Mouse (Mus musculus): ENCODE results near the gene Pim1. TPM values are rescaled to one million over a fixed set of nuclear protein-coding genes. Genes with fewer than 3 reads are reported as not detected.
A peak's percentile ranks its signal among the peaks of the same experiment; 100 is the strongest.

The Pim1 gene
- polyA plus RNA-seq, 1 experiment from 2014 or later: 13.4 TPM

DNA sequence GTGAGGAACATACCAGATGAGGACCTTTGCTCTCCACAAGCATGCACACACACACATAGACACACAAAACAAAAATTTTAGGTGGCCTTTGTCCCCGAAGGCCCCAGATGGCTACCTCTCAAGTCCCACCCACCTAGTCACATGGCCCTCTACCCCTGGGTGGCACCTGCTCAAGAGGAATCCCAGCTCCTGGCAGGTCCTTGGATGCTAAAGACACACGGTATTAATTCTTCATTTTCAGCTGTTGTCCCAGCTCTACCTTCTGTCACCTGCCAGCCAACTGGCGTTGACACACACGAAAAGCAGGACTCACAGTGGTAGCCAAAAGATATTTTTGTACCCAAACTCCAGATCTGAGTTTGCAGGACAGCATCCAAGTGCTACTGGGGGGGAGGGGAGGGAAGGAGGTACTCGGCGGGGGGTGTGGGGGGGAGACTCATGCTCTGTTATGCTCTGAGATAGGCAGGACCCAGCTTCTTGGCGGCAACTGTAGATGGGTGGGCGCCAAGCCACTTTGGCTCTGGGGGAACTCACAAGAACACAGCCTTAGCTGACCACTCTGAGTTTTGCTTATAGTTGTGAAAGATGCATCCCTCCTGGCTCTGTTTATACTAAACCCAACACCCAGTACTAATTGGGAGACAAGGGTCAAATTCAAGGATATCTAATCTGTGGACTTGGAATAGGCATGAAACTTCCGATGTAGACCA, 35.0 kb upstream of the Pim1 start:
- Histone ChIP-seq H3K4me2 (replicated peaks) (no peak overlapping the region), H3K4me1 (replicated peaks) (peaks cover 42% of the 10 kb centered on the region), H3K27ac (no peak overlapping the region), H3K4me3 (replicated peaks) (no peak overlapping the region), H3K36me3 (no peaks in the 10 kb centered on the region), H3K9ac (replicated peaks) (no peak overlapping the region), H3K27me3 (peaks cover 5% of the 10 kb centered on the region; the same call in 1 of the 2 replicates), H3K9me3 (peaks cover 3% of the 10 kb centered on the region; the same call in 1 of the 2 replicates)
- ATAC-seq: no peak
- 91% methylated on average over 9 of the region's 9 CpGs for WGBS

GRCm38 (mm10) chr17:29456476-29456875, 34.1 kb upstream of the Pim1 start:
- Histone ChIP-seq H3K9ac (replicated peaks) (no peak overlapping the region), H3K9me3 (peaks cover 3% of the 10 kb centered on the region; the same call in 1 of the 2 replicates), H3K27me3 (peaks cover 5% of the 10 kb centered on the region; the same call in 1 of the 2 replicates), H3K4me3 (replicated peaks) (no peak overlapping the region), H3K4me2 (replicated peaks) (no peak overlapping the region), H3K36me3 (no peaks in the 10 kb centered on the region), H3K4me1 (replicated peaks) (peaks cover 33% of the 10 kb centered on the region), H3K27ac (no peak overlapping the region)
- no peak for ATAC-seq
- WGBS: 89% methylated on average over 4 of the region's 4 CpGs

- WGBS: 75% methylated on average over 2 of the region's 2 CpGs
- H3K9ac ChIP-seq (replicated peaks): no peak overlapping the region
- no peak for ATAC-seq
- H3K4me2 ChIP-seq (replicated peaks): no peak overlapping the region
- no peak overlapping the region for H3K4me3 ChIP-seq (replicated peaks)
- peaks cover 31% of the 10 kb centered on the region for H3K4me1 ChIP-seq (replicated peaks)
- peaks cover 3% of the 10 kb centered on the region; the same call in 1 of the 2 replicates for H3K9me3 ChIP-seq
- peaks cover 5% of the 10 kb centered on the region; the same call in 1 of the 2 replicates for H3K27me3 ChIP-seq
- no peaks in the 10 kb centered on the region for H3K36me3 ChIP-seq
- H3K27ac ChIP-seq: no peak overlapping the region
Measured at GRCm38 (mm10) chr17:29456926-29457325, 33.6 kb upstream of the Pim1 start.

- Histone ChIP-seq H3K4me3 (replicated peaks) (no peak overlapping the region), H3K4me1 (replicated peaks) (peaks cover 33% of the 10 kb centered on the region), H3K9ac (replicated peaks) (0 out of 2 replicates have a peak overlapping the region, but pooled peaks have one; percentile 20), H3K4me2 (replicated peaks) (no peak overlapping the region), H3K27me3 (peaks cover 5% of the 10 kb centered on the region; the same call in 1 of the 2 replicates), H3K27ac (no peak overlapping the region), H3K36me3 (no peaks in the 10 kb centered on the region), H3K9me3 (no peaks in the 10 kb centered on the region)
- no peak for ATAC-seq
- 20% methylated on average over 11 of the region's 11 CpGs for WGBS
Measured at GRCm38 (mm10) chr17:29457795-29458560, 32.6 kb upstream of the Pim1 start.

GRCm38 (mm10) chr17:29459321-29460118, 31.0 kb upstream of the Pim1 start:
- H3K4me2 ChIP-seq (replicated peaks): peak overlapping the region; percentile 50
- H3K27ac ChIP-seq: peak overlapping the region; percentile 77
- peak overlapping the region; percentile 29 for H3K4me3 ChIP-seq (replicated peaks)
- WGBS: 3% methylated on average over 24 of the region's 24 CpGs
- peak; percentile 63 for ATAC-seq
- H3K9ac ChIP-seq (replicated peaks): peak overlapping the region; percentile 36; the same call in 1 of the 2 replicates
- H3K4me1 ChIP-seq (replicated peaks): peaks cover 48% of the 10 kb centered on the region
- H3K27me3 ChIP-seq: peaks cover 5% of the 10 kb centered on the region; the same call in 1 of the 2 replicates
- no peaks in the 10 kb centered on the region for H3K36me3 ChIP-seq
- H3K9me3 ChIP-seq: no peaks in the 10 kb centered on the region

DNA sequence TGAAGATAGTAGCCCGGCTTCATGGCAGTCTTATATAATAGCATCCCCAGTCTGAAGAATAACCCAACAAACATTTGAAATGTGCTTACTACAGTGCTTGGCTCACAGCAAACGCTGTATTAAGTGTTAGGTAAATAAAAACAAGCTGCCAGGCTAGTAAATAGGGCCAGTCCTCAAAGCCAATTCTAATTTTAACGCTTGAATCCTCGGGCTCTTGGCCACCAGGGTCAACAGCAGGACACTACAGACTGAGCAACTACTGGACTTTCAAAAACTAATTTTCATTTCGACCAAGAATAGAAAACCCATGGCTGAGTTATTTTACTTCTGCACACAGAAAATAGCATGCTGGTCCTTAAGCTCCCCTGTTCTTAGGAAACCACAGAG, 30.4 kb upstream of the Pim1 start:
- H3K4me2 ChIP-seq (replicated peaks): peak overlapping the region; percentile 50
- no peaks in the 10 kb centered on the region for H3K36me3 ChIP-seq
- H3K4me1 ChIP-seq (replicated peaks): peaks cover 53% of the 10 kb centered on the region
- no peaks in the 10 kb centered on the region for H3K9me3 ChIP-seq
- H3K27me3 ChIP-seq: peaks cover 5% of the 10 kb centered on the region; the same call in 1 of the 2 replicates
- 0 out of 2 replicates have a peak overlapping the region, but pooled peaks have one; percentile 36 for H3K9ac ChIP-seq (replicated peaks)
- no peak overlapping the region for H3K4me3 ChIP-seq (replicated peaks)
- peak overlapping the region; percentile 77 for H3K27ac ChIP-seq
- no peak for ATAC-seq
- 26% methylated on average over 5 of the region's 5 CpGs for WGBS

DNA sequence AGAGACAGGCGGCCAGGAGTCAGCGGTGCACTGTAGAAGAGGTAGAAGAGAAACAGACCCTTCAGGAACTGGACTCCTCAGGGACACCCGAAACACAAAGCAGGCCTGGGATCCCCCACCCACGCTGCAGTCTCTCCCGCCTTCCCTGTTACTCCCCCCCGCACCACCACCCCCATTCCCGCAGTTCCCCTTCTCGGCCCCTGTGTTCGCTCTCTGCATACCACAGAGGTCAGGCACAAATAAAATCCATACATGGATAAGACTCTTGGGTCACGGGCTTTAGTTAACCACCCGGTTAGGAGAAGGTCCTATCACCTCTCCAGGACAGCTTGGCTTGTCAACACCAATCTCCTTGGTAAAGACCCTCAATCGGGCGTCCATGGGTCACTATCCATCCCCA, 26.9 kb upstream of the Pim1 start:
- 6% methylated on average over 13 of the region's 13 CpGs for WGBS
- Histone ChIP-seq H3K4me3 (replicated peaks) (peak overlapping the region; percentile 26), H3K4me1 (replicated peaks) (peaks cover 54% of the 10 kb centered on the region)

DNA sequence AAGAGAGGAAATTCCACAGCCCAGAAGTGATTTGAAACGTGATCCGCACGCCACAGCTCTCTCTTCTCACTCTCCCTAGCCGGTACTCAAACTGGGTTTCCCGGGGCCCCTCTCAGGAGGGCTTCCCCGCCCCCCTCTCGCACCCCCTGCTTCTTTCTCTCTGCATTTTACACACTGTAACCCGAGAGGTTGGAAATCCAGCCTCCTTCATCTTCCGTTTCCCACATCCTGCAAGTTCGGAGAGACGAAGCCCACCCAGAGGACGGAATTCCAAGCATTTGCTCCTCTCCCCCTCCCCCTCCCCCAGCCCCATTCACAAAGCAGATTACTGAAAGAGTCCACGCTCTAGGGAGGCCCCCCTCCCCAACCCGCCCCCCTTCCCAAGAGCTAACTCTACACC, 26.5 kb upstream of the Pim1 start:
- H3K4me1 ChIP-seq (replicated peaks): peaks cover 50% of the 10 kb centered on the region
- WGBS: under 1% methylated on average over 14 of the region's 14 CpGs

More for the DNA sequence above, 26.9 kb upstream of the Pim1 start:
- Histone ChIP-seq H3K27ac (peak overlapping the region; percentile 62), H3K9ac (replicated peaks) (0 out of 2 replicates have a peak overlapping the region, but pooled peaks have one; percentile 46), H3K9me3 (no peaks in the 10 kb centered on the region), H3K4me2 (replicated peaks) (peak overlapping the region; percentile 55), H3K27me3 (no peaks in the 10 kb centered on the region), H3K36me3 (no peaks in the 10 kb centered on the region)
- peak; percentile 10; the same call in 1 of the 2 replicates for ATAC-seq

DNA sequence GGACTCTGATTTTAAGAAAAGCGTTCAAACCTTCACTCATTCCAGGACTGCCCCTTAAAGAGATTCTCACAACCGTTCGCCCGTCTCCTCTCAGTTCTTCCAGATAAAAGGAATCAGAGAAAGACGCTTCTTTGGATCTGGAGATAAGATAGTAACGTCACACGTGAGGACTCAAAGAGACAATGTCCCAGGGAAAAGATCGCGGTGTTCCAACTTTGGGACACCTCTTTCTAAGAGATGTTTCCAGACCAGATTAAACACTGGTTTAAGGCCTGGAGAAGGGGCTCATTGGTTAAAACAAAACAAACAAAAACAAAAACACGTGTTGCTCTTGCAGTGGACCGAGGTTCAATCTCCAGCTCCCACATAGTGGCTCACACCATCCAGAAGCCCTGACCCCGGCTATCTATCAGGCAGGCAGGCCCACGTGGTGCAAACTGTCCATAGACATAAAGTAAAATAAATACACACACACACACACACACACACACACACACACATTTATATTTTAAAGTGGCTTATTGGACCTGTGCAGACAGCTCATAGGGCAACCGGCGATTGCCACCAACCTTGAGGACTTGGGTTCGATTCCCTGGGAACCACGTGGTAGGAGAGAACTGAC, 25.9 kb upstream of the Pim1 start:
- Histone ChIP-seq H3K4me1 (replicated peaks) (peaks cover 44% of the 10 kb centered on the region), H3K4me2 (replicated peaks) (peak overlapping the region; percentile 55), H3K36me3 (no peaks in the 10 kb centered on the region), H3K27me3 (no peaks in the 10 kb centered on the region), H3K9ac (replicated peaks) (peak overlapping the region; percentile 46; the same call in 1 of the 2 replicates), H3K27ac (no peak overlapping the region), H3K4me3 (replicated peaks) (peak overlapping the region; percentile 26), H3K9me3 (no peaks in the 10 kb centered on the region)
- no peak for ATAC-seq
- 8% methylated on average over 17 of the region's 17 CpGs for WGBS

More for the DNA sequence above, 26.5 kb upstream of the Pim1 start:
- peak; percentile 55; the same call in 1 of the 2 replicates for ATAC-seq
- H3K36me3 ChIP-seq: no peaks in the 10 kb centered on the region
- peak overlapping the region; percentile 26 for H3K4me3 ChIP-seq (replicated peaks)
- peak overlapping the region; percentile 46; the same call in 1 of the 2 replicates for H3K9ac ChIP-seq (replicated peaks)
- peak overlapping the region; percentile 55 for H3K4me2 ChIP-seq (replicated peaks)
- no peaks in the 10 kb centered on the region for H3K9me3 ChIP-seq
- H3K27me3 ChIP-seq: no peaks in the 10 kb centered on the region
- peak overlapping the region; percentile 62 for H3K27ac ChIP-seq

DNA sequence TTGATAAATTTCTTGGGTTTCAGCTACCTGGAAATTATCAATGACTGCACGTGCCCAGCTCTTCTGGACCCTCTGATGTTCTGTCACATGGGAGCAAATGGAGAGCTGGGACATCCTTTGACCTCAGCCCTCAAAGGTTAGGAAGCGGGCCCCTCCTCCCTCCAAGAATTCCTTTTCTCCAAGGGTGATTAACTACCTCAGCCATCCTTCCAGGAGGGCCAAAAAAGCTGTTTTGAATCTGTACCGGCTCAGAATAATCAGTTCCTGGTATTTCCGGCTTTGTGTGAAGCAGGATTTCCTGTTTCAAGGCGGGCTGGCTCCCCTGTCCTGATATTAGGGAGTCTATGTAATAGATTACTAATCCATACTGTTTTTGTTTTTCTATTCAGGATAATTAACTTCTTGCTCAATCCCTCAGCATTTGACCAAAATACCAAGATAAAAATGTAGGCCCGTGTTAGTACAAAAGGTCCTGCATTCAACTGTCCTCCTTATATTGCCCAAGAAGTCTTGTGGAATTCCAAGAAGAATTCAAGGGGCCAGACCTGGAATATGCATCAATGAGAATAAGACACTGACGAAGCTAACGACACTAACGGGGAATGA, 25.0 kb upstream of the Pim1 start:
- H3K27me3 ChIP-seq: no peaks in the 10 kb centered on the region
- no peak overlapping the region for H3K4me2 ChIP-seq (replicated peaks)
- no peaks in the 10 kb centered on the region for H3K36me3 ChIP-seq
- ATAC-seq: no peak
- 24% methylated on average over 9 of the region's 9 CpGs for WGBS
- no peaks in the 10 kb centered on the region for H3K9me3 ChIP-seq
- peaks cover 36% of the 10 kb centered on the region for H3K4me1 ChIP-seq (replicated peaks)
- no peak overlapping the region for H3K27ac ChIP-seq
- H3K9ac ChIP-seq (replicated peaks): no peak overlapping the region
- no peak overlapping the region for H3K4me3 ChIP-seq (replicated peaks)

- Histone ChIP-seq H3K4me1 (replicated peaks) (peaks cover 36% of the 10 kb centered on the region), H3K4me3 (replicated peaks) (no peak overlapping the region; the same call in 1 of the 2 replicates), H3K36me3 (no peaks in the 10 kb centered on the region), H3K27me3 (no peaks in the 10 kb centered on the region), H3K9ac (replicated peaks) (no peak overlapping the region), H3K27ac (0 out of 2 replicates have a peak overlapping the region, but pooled peaks have one; percentile 73), H3K9me3 (no peaks in the 10 kb centered on the region), H3K4me2 (replicated peaks) (peak overlapping the region; percentile 43)
- WGBS: 26% methylated on average over 11 of the region's 11 CpGs
- no peak for ATAC-seq
Measured at GRCm38 (mm10) chr17:29467030-29467429, 23.5 kb upstream of the Pim1 start.
